Mouse (Mus musculus): ENCODE data around the gene Psmd4. TPM values are rescaled to one million over a fixed set of nuclear protein-coding genes. Genes with fewer than 3 reads are reported as not detected.
"Not testable (repeated sequence)": the region's sequence is repeated elsewhere in the genome, so short reads cannot be mapped to it uniquely, and the experiment has no call there.

Psmd4 gene
- polyA plus RNA-seq, 2 experiments from 2014 or later, result 163 to 246 TPM

DNA sequence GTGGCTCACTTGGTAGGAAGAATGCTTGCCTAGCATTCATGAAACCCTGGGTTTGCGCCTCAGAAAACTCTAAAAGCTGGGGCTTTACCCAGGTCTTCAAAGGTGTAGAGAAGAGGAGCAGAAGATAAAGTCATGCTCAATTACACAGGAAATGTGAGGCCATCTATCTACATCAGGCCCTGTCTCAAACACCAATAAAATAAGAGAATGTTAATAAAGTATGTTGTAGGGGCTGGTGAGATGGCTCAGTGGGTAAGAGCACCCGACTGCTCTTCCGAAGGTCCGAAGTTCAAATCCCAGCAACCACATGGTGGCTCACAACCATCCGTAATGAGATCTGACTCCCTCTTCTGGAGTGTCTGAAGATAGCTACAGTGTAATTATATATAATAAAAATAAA lies 21.5 kb downstream of the Psmd4 start:
- not testable (repeated sequence) for ATAC-seq

DNA sequence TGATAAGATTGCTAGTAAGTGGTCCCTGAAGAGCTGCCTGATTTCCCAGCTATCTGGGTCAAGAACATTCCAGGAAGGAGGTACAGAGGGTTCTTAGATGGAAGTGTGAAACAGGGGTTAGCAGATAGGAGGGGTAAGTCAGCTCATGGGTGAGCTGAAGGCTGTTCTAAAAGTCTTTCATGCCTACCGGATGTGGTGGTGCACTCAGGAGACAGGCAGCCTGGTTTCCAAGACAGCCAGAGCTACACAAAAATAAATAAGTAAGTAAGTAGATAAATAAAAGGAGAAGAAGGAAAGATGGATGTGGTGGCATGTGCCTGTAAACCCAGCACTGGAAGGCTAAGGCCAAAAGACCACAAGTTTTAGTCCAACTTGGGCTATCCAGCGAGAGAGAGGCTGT lies 23.7 kb downstream of the Psmd4 start:
- peak; percentile 8 for ATAC-seq

- no peak for ATAC-seq
These were observed 25.8 kb downstream of the Psmd4 start for GRCm38 (mm10) chr3:95016532-95017056.

DNA sequence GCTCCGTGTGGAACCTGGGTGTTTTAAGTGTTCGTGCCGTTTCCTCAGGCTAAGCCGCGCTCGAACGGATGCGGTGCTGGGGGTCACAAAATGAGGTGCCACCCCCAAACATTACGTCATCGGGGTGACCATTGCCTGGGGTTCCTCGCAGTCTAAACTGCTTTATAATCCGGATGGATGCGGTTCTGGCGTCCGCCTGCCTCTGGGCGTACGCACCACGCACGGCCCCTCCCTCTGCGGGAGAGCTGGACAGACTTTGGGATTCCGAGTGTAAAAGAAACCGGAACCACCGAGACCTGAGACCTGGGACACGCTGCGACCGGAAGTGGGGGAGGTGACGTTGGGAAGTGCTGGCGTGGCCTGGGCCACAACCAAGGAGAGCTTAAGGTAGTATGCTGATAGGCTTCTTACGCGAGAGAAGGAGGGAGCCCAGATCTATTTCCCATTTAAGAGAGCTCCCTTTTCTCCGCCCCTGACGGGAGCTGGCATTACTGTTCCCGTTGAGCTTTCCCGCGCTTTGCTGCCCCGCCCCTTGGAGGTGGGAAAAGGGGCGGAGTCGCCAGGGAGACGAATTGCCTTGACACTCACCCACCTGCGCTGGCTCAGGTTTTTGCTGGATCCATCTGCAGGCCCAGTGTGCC lies 26.4 kb downstream of the Psmd4 start:
- peak; percentile 56 for ATAC-seq

GRCm38 (mm10) chr3:95015337-95015872 lies 27.0 kb downstream of the Psmd4 start, which contains the start of gene Zfp687:
Zfp687 (minus strand) TSS chr3:95015448.
- ATAC-seq, result peak; percentile 91

DNA sequence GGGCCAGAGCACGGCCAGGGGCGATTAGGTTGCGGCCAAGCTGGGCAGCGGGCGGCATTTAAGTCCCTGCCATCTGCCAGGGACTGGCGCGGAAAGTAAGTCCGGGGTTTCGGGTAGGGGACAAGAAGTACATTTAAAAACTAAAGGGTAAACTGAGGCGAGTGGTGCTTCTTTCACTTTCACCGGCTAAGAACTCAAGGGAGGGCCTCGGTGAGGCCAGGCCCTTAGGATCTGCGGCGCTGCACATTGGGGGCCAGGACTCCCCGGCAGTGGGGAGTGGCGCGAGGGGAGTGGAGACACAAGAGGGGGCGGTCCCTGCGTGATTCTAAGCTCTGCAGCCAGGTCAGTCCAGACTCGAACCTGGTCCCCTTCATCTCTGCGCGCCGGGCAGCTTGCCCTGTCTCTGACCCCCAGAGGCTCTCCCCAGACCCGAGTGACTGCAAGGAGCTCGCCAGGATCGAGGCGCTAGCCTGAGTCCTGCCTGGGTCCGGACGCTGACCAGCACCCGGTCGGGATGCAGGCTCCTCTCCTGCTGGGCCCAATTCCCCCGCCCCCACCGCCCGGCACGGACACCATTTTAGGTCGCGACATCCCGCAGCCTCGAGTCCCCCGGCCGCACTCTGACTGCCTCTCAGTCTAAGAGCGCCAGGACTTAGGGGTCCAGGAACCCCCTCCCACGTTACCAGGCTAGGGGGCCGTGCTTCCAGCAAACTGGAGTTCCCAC lies 27.8 kb downstream of the Psmd4 start:
- no peak for ATAC-seq

DNA sequence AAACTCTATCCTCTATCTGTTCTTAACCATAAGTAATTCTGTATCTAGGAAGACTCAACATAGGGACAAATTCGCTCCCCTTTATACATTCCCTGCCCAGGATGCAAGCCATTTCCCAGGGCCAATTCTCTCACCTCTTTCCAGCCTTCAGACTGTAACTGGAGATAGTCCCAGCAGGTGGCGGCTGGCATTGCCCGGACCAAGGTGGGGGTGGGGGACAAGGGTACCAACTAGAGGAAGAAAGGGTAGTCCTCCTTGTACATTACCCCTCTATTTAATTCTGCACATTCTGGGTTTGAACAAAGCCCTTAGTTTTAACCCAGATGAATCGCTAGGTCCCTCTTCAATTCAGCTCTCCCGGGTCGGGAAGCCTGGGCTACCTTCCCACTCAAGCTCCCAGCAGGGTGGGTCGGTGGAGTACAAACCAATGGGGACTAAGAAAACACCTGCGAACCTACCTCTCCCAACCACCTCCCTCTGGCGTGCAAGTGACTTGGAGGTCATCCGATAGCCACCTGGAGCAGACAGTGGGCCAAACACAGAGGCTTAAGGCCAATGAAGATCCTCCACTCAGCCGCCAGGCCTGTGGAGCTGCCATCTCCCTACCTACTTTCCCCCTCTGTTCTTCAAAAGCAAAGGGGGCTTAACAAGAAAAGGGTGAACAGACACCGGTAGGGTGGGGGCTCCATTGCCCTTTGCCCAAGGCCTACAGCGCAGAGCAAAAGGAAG lies 28.6 kb downstream of the Psmd4 start:
- no peak for ATAC-seq

- ATAC-seq, result no peak
These were observed 29.4 kb downstream of the Psmd4 start for GRCm38 (mm10) chr3:95012982-95013381.

GRCm38 (mm10) chr3:95010396-95010795 lies 32.0 kb downstream of the Psmd4 start:
- ATAC-seq, result no peak

DNA sequence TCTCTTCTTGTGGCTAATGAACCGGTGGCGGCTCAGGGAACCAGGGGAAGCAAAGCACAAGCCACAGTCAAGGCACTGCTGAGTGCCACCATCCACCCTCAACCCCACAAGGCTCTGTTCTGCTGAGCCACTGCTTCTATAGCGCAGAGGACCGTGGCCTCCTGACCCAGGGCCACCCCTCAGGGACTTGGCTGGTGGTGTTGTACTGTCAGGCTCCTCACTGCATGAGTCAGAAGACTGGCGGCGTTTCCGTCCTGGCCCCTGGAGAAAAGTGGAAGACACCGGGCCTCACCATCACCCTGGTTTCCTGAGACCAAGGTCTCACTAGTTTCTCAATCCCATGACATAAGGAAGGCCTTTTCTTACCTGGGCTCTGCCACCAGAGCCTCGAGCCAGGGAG lies 34.7 kb downstream of the Psmd4 start:
- ATAC-seq, result no peak

GRCm38 (mm10) chr3:95005651-95006050 lies 36.8 kb downstream of the Psmd4 start:
- ATAC-seq, result no peak

GRCm38 (mm10) chr3:95003273-95003672 lies 39.1 kb downstream of the Psmd4 start:
- no peak for ATAC-seq

- no peak for ATAC-seq
These were observed 39.8 kb downstream of the Psmd4 start for GRCm38 (mm10) chr3:95002569-95002968.

- ATAC-seq, result peak; percentile 85
These were observed 45.5 kb downstream of the Psmd4 start for GRCm38 (mm10) chr3:94996946-94997345.

GRCm38 (mm10) chr3:94989159-94989761 lies 53.2 kb downstream of the Psmd4 start:
- ATAC-seq, result no peak

DNA sequence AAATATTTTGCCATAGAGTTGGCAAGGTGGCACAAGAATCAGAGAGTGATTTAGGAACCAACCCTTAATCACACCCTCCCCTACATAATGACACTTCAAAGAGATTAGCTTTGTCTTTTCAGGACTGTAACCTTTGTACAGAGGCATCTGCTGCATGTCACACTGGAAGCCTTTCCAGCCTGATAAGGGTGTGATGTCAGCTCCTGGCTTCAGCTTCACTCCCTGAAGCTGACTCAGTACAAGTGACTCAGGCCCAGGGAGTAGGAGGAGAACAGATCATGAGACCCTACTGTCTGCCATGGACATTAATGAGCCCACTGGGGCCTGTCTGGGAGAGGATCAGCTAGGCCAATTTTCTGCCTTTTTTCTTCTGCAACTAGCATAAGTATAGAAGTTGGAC lies 54.8 kb downstream of the Psmd4 start:
- no peak for ATAC-seq

DNA sequence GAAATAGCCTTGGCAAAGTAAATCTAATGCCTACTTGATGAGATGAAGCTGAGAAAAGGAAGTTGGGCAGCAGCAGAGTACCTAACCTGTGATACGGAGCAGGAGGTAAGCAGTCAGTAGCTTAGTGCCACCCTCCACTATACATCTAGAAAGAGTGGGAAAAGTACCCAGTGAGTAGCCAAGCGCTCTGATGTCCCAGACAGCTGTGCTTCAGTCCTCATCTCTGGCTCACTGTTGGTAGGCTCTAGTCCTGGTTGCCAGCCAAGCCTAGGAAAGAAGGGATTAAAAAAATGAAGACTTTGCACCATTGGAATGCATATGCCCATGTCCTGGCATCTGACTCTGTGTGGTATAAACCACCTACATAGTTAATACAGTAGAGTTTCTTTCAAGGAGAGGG lies 56.9 kb downstream of the Psmd4 start:
- ATAC-seq, result no peak

DNA sequence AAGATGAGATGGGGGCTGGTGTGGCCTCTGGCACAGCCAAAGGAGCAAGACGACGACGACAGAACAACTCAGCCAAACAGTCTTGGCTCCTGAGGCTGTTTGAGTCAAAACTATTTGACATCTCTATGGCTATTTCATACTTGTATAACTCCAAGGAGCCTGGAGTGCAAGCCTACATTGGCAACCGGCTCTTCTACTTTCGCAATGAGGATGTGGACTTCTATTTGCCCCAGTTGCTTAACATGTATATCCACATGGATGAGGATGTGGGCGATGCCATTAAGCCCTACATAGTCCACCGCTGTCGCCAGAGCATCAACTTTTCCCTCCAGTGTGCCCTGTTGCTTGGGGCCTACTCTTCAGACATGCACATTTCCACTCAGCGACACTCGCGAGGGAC lies 58.1 kb downstream of the Psmd4 start:
- ATAC-seq, result no peak
